Mouse (Mus musculus): Measurements from ENCODE around the gene Msl2. TPM values are rescaled to one million over a fixed set of nuclear protein-coding genes. Genes with fewer than 3 reads are reported as not detected.

The Msl2 gene
- polyA plus RNA-seq, 1 experiment from 2014 or later = 3.4 TPM

Other genes with a start within 250 kb of the Msl2 start
- 22.3 and 23.0 TPM in 2 replicates for gene Pccb, start 39.2 kb upstream of the Msl2 start, polyA plus RNA-seq (2015; fragmentation: Nextera tagmentation; extraction: Ambion mirVana)
- 75.1 and 84.7 TPM in 2 replicates for gene Ppp2r3a, start 177.7 kb downstream of the Msl2 start, polyA plus RNA-seq (2015; fragmentation: Nextera tagmentation; extraction: Ambion mirVana)

Measured in heart, embryonic 15.5 days (tissue).